Mouse (Mus musculus): ENCODE results near the gene Nudcd3. TPM values are rescaled to one million over a fixed set of nuclear protein-coding genes. Genes with fewer than 3 reads are reported as not detected.

Gene Nudcd3
- polyA plus RNA-seq, 2 experiments from 2014 or later = 28.9 to 32.6 TPM

DNA sequence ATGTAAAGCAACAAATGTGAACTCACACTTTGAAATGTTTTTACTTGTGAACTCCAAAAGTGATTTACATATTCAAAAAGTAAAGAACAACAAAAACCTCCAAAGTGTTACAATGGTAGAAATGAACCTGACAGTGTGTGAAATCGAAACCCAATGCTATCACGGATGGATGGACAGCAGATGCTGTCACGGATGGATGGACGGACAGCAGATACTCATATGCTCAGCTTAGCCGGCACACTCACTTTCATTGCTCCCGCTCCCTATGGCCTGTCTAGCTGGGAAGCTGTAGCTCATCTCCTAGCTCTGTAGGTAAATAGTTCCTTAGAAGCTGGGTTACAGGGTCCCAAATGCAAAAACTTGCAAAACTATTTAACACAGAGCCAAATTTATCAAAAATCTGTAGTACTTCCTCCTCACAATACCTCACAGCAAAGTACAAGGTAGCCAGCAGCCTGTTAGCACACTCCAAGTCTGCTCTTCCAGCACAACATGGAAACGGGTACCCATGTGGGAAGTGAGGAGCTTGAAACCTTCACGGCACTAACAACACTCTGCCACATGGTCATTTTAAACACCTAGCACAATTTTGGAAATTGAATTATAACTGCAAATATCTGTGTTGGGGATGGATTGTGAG, 22.3 kb downstream of the Nudcd3 start:
- no peak for ATAC-seq

DNA sequence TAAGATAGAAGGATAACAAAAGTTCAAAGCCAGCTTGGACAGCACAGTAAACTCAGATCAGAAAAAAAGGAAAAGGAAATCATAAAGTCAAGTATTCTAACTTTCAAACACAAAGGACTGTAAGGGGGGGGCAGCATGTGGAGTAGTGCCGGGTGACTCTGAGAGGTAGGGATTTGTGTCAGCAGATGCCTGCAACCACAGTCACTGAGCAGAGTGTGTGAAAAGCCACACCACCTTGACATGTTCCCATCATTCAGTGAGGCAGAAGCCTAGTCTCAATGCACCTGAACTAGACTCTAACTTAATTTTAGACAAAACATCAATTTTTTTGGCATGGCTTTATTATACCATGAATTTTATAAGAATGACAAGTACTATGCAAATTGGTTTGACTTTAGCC, 24.7 kb downstream of the Nudcd3 start:
- ATAC-seq = no peak

DNA sequence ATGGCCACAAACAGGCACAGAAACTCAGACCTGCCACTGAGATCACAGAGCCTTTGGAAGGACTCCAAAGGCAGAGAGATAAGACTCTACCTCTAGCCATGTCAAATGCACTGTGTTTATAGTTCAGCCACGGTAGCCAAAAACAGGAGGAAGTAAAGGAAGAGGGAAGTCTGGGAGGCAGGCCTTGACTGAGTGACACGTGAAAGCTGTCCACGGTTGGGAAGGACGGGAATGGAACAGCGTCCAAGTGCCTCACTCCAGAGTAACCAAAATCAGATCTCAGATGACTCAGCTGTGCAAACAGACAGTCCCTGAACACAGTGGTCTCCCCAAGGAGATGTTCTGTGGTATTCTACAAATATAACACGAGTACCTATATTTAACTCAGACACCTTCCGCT, 25.5 kb downstream of the Nudcd3 start:
- ATAC-seq = no peak

DNA sequence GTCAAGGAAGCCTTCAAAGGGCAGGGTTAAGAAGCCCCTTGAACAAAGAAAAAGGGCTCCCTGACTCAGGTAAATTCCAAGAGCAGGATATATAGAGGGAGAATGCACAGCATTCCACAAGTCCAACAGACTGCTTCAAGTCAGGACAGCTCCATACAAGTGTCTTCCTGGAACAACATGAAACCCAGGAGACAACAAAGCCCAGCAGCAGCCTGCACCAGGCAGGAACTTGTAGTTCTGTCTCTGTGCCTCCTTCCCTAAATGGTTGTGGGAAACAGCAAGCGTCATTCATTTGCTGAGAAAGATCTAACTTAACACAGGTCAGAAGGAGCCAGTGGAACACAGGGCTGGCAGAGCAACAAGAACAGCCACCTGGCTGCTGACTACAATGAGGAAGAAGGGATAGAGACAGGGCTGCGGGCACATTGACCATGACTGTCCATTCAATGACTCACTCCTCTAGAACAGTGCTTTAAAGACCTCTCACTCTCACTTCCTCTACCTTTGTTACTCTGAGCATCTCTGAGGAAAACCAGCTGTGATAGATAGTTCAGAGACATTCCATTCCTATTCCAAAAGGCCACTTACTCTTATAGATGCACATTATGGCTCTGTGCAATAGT, 31.1 kb downstream of the Nudcd3 start:
- ATAC-seq = no peak

DNA sequence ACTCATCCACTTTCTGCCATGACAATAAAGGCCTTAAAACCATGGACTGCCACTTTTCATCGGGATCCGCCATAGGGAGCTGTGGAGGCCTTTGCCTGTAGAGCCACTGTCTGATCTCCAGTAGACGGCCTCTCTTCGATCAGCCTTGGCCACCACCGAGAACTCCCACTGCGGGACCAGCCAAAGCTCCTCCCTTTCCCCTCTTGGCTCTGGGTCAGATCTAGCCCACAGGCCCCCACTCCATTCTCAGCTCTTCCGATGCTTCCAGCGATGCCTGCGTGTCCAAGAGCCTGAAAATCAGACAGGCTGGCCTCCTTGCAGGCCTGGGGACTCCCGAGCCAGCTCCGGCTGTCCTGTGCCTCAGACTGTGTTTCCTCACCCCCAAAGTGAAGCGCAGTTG, 33.9 kb downstream of the Nudcd3 start:
- no peak for ATAC-seq

DNA sequence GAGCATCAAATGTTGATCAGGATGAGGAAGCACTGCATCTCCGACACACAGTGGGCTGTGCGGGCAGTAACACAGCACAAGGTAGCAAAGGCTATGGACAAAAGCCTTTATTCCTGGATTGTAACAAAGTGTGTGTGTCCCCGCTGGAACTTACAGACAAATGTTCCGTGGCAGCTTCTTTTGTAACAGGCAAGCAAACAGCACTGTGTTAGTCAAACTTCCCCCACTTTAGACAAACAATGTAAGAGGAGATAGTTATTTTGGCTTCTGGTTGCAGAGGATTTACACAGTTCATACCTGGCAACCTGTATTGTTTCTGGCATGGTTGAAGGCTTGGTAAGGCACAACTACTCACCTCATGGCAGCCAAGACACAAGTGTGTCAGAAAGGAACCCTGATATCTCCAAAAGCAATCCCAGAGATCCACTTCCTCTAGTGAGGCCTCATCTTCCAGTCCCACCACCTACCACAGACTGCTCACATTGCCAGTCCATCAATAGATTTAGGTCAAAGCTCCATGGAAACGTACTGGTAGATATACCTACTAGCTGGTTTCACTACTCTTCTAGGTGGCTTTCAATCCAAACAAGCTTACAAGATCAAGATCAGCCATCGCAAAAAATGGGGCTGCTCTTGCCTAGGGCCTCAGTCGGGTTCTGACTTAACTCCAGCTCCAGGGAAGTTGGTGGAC, 34.7 kb downstream of the Nudcd3 start:
- ATAC-seq = no peak

DNA sequence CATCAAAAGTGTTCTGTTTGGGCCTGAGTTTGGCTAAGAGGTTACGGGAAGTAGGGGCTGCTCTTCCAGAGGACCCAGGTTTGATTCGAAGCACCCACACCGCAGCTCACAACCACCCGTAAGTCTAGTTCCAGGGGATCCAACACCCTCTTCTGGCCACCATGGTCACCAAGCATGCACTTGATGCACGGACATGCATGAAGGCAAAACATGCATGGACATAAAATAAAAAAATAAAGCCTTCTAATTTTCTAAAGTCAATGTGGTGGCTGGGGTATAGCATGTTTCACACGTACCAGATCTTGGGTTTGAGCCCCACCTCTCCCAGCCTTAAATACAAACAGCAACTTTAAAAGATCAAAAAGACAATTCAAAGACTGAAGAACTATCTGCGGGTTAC, 35.4 kb downstream of the Nudcd3 start:
- no peak for ATAC-seq

DNA sequence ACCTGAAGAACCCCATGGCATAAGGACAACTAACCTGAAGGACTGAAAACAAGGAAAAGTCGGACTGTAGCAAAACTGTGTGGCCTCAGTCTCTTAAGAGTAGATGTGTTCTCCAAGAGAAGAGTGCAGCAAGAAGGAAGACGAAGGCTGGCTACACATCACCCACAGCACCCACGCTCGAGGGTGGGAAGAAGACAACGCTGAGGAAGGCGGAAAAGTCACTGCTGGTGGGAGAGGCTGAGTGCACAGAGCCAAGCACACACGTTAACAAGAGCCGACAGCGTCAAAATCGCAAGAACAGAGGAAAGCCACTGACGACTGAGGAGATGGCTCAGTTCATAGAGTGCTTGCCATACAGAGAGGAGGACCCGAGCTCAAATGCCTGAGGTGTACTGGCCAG, 36.5 kb downstream of the Nudcd3 start:
- ATAC-seq = no peak

DNA sequence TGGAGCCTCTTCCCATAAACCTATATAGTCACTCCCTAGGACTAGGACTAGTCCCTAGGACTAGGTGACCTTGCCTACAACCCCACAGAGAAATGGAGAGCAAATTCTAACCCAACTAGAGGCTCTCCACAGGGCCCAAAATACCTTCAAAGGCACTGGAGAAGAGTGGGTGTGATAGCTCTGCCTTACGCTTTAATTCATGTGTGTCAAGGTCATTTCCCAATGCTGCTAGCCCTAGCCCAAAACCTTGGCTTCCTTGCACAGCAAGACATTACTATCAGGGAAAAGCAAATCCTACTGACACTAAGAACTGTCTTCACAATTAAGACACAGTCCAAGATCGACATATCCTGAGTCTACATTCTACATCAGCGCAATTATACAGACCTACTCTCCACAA, 37.2 kb downstream of the Nudcd3 start:
- no peak for ATAC-seq

DNA sequence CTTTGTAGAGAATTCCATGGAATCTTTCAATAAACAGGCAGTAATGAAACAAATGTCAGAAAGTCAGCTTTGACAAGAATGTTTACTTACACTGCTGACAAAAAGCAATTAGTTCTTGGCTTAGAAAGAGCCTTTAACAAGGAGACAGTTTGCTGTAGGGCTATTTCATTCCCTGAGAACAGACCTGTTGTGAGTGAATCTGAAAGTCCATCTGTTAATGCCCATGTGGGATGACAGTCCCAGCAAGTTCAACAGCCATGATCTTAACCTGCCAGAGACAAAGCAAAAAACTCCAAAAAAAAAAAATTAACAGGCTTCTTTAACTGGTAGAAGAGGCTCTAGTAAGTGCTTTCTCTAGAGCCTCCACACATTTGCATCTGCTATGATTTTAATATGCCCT, 38.7 kb downstream of the Nudcd3 start:
- no peak for ATAC-seq

DNA sequence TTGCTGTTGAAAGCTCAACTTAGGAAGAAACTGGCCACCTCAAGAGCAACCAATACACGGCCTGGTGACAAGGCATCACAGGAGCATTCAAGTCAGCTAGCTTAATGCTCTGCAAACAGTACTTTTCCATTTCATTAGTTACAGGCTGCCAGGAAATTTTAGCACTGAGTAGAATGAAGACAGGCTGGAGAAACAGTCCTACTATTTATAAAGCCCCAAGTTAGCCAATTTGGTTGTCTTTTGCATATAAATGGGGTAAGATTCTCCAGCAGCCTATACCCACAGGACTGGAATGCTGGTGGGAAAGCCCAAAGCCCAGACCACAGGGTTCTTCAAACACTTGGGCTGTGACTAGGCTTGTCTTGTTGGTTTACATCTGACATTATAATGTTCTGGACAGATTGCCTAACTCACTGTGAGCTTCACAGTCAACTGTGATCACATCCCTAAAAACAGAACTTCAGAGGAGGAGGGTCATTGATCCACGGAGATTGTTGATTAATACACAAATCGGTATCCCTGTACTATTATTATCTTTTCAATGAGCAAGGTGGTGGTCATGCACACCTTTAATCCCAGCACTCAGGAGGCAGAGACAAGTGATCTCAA, 39.4 kb downstream of the Nudcd3 start:
- ATAC-seq = no peak

DNA sequence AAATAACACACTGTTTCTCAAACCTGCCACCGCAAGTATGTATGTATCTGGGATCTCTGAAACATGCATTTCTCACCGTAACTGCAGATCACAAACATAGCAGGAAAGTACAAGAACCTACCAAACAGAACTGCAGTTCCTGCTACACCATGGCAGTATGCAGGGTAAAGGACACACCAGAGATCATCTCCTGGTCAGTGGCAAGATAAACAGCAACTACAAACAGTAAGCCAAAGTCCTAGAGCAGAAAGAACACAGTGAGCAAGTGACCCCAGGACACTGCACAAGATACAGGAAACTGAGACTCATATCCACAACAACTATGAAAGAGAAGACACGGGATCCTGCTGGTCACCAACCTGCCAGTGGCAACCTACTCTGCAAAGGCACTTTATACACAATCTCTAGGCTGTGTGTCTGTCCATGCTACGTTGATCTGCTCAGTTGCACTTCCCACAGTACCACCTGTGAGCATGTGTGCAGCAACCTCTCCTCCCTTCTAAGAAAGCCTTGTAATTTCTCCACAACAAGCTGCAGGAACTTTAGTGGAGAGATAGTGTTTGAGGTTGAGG, 40.4 kb downstream of the Nudcd3 start:
- ATAC-seq = no peak

DNA sequence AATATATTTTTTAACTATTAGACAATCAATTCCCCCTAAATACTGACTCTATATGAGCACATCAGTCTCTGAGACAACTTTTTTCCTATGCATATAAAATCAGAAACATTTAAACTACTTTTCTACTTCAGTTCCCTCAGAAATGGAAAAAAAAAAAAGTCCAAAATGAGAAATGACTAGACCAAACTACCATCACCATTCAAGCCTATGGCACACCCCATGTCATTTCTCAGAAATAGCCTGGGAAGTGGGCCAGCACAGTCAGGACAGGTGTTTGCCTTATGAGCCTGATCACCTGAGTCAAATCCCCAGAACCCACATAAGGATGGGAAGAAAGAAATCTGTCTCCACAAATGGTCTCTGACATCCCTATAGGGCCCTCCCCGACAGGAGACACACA, 41.7 kb downstream of the Nudcd3 start:
- ATAC-seq = no peak

DNA sequence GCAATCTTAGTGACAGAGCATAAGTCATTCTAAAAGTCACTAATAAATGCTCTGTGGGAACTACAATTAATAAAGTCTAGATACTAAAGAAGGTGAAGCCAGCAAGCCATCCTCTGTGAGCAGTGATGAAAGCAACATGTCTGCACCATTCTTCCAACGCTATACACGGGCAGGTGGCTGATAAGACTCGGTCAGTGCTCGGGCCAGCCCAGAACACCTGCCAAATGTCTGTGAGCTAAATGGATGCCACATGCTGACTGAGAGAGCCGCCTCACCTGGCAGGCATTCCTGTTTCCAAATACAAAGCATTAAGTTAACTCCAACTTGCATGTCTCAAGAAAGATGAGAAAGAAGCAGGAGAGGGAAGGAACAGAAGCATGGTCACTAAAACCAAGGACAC, 43.1 kb downstream of the Nudcd3 start:
- ATAC-seq = no peak

DNA sequence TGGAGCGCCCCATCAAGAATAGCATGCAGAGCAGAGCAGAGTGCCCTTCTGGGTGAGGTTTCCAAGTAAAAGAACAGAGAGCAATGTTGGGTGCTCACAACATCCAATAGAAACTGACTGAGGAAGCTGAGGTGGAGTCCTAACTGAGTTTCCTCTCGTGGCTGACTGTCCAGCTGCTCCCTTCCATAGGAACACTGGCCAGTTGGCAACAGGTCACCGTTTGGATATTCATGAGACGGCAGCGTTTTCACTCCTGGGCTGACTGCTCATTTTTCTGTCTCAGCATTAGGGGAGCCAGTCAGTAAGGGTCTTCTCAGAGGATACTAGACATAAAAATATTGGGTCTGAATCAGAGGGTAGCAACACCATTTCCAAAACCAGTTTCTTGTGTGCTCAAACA, 43.6 kb downstream of the Nudcd3 start:
- ATAC-seq = no peak

DNA sequence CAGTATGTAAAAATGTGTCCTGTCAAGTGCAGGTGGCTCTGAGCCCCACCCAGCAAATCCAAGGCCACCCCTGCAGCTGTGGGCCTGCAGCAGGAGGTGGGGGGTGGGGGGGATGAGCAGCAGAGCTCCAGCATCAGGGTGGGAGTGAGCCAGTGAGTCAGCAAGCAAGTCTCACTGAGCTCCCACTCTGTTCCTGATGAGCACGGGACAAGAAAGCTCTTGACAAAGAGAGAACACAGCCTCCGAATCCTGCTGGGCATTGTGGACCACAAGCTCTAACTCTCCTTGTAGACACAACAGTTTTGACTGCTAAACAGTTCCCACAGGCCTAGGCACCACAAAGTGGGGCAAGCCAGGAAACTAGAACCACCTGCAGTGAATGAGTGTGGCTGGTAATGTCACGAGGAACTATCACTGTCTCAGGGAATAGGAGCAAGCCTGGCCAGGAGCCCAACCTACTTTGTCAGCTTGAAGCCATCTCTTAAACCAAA, 46.0 kb downstream of the Nudcd3 start:
- no peak for ATAC-seq

DNA sequence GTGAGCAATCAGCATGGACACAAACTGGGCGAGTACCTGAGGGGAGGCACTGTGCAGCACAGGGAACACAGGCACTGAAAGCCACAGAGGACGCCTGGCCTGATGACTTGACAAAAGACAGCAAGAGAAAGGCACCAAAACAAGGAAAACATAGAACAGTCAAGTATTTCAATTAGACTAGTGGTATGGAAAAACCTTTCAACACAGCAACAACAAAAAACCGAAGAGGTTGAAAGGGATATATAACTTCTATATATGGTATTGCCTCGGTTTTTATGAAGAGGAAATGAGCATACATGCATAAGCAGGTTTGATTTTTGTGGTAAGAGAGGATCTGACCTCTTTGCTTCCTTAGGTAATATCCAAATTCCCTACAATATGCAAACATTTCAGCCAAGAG, 47.4 kb downstream of the Nudcd3 start:
- ATAC-seq = peak; percentile 70

DNA sequence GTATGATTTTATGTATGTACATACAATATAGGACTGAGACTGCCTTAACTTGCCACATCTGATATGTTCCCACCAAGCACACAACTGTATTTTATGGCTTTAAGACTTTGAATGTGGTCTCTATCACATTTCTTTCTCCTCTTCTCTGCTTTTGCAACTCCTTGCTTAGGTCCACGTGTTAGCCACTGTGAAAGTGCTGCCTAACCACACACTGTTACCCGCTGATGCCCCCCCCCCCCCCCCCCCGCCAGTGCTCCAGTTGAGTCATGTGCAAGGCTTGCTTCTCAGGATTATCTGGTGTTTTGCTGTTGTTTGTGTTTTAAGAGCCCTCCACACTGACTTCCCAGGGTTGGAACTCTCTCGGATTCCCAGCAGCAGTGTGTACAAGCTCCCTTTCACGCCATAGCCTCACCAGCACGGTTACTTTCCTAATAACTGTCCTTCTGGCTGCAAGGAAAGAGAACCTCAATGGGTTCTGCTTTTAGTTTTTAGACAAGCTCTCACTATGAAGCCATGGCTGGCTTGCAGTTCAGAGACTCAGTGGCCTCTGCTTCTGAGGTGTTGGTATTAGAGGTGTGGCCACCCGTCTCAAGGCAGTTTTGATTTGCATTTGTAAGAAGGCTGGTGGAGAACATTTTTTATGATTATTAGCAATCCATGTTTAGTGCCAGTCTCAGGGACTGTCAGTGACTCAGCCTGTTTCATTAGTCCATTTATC, 61.8 kb downstream of the Nudcd3 start:
- no peak for ATAC-seq

DNA sequence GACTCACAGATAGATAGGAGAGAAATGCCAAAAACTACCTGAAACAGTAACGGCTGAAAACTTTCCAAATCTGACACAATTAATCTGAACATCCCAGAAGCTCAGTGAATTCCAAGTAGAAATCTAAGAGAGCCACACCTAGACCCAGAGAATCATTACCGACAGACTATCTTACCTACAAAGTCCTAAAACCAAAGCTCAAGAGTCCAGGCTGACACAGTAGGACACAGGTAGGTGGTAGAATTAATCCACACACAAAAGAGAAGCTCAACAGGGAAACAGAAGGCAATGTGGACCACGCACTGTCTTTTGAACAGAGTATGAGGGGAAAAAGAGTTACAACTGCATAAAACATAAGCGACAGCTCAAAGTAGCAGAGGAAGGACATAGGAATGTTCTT, 67.3 kb downstream of the Nudcd3 start:
- ATAC-seq = no peak

DNA sequence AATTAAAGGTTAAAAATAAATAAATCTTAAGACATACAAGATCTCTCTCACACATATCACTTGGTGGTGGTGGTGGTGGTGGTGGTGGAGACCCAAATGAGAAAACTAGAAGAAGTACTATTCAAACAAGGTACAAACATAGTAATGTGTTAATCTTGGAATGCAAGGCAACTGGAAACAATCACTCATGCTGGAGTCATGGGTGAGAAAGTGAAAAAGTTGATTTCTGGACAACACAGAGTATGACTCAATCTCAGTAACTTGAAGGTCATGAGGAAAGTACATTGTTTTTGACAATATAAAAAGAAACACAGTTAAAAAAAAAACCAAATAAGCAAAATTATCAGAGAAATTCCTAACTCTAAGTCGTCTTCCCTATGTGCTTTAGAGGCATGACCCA, 69.6 kb downstream of the Nudcd3 start:
- ATAC-seq = no peak

DNA sequence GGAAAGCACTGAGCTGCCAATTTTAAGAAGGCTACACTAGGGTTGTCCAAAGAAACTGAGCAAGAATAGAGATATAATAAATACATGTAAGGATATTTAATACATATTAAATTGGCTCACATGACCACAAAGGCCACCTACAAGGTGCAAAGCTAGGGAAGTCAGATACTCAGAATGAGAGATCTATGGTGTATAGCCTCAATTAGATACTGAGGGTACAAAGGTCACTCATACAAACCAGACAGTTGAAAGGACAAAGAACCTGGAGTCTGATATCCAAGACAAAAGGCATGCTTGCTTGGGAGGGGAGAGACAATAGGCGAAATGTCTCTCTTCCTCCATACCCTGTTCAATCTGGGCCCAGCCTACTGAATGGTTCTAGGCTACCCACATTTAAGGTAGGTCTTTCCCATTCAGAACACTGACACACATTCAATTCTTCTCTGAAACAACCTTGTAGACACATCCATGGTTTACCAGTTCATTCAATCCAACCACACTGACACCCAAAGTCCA, 76.6 kb downstream of the Nudcd3 start:
- ATAC-seq = no peak

DNA sequence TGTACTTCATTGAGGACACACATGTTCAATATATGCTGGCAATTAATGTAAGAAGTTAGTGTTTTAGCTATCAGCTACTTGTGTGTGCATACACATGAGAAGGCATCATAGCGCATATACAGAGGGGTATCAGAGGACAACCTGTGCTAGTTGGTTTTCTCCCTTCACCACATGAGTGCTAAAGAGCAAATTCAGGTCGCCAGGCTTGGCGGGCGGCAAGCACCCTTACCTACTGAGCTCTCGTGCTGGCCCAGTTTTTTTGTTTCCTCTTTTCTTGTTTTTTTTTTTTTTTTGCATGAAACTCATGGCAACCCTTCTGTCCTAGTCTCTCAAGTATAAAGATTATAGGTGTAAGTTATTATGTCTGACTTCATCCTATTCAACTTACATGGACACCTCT, 77.6 kb downstream of the Nudcd3 start:
- ATAC-seq = no peak

DNA sequence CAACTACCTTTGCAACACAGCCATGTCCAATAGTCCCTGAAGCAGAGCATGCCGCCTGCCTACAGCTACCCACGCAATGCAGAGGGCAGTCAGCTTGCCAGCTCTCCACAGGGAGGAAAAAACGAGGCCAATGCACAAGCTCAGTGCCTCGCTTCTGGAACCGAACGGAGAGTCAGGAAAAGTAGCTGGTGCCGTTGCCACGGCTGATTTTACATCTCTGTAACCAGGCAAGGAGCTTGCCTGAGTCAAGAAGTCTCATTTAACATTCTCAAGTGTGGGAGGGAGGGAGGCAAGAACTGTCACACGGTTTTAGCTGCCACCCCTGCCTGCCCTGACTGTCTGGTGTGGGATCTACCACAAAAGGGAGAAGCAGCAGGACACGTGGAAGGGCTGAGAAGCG, 79.6 kb downstream of the Nudcd3 start:
- no peak for ATAC-seq

Data from activated CD4-positive, CD25-positive, alpha-beta regulatory T cell, adult 4 months (primary cell).